Mouse (Mus musculus): Measurements from ENCODE around the gene Dnal1. TPM values are rescaled to one million over a fixed set of nuclear protein-coding genes. Genes with fewer than 3 reads are reported as not detected.

The Dnal1 gene
- polyA plus RNA-seq, 2 experiments = 6.4 to 15.1 TPM

DNA sequence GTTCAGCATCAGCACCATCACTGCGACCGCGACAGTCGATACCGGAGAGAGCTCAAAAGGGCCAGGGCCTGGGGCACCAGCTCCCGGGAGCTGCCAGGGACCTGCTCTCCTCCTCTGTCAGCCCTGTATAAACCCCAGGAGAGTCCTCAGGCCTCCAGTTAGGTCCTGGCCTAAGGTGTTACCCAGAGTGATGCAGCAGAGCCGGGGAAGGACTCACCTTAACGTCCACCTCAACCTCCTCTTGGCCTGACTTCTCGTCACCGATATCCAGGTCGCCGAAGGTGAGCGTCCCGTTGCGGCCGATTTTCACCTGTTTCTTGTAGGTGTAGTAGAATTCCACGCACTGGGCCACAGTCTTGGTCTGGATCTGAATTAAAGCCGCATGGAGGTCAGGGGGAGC lies 42.0 kb downstream of the Dnal1 start:
- Histone ChIP-seq H3K27me3 (ENCODE audit: control insufficient read depth, insufficient read depth, low read length) (no peaks in the 10 kb centered on the region), H3K4me1 (ENCODE audit: control insufficient read depth, insufficient read depth, low read length) (no peaks in the 10 kb centered on the region), H3K4me2 (replicated peaks; ENCODE audit: low read depth, low read length, severe bottlenecking) (no peak overlapping the region), H3K27ac (replicated peaks; ENCODE audit: low read depth, low read length) (no peak overlapping the region), H3K36me3 (ENCODE audit: control insufficient read depth, insufficient read depth, low read length) (peaks cover 92% of the 10 kb centered on the region), H3K9me3 (ENCODE audit: control insufficient read depth, low read length) (no peaks in the 10 kb centered on the region), H3K4me3 (replicated peaks; ENCODE audit: low read length) (no peak overlapping the region), H3K9ac (ENCODE audit: low read depth, low read length, severe bottlenecking) (no peak overlapping the region)
- 93% methylated on average over 18 of the region's 18 CpGs for WGBS
- DNase-seq (ENCODE audit: low spot score) = no peak
- ATAC-seq (ENCODE audit: low FRiP score, low read depth) = no peak
- TF ChIP-seq POLR2A (IDR thresholded peaks at IDR 0.05; ENCODE audit: borderline replicate concordance, extremely low read depth, insufficient read depth, insufficient read length) = no peak

GRCm38 (mm10) chr12:84158156-84158555 lies 44.0 kb downstream of the Dnal1 start:
- ATAC-seq (ENCODE audit: low FRiP score, low read depth) (no peak), DNase-seq (ENCODE audit: low spot score) (no peak)
- no peaks in the 10 kb centered on the region for H3K4me1 ChIP-seq (ENCODE audit: control insufficient read depth, insufficient read depth, low read length)
- H3K4me3 ChIP-seq (replicated peaks; ENCODE audit: low read length) = no peak overlapping the region
- H3K4me2 ChIP-seq (replicated peaks; ENCODE audit: low read depth, low read length, severe bottlenecking) = no peak overlapping the region
- no peaks in the 10 kb centered on the region for H3K27me3 ChIP-seq (ENCODE audit: control insufficient read depth, insufficient read depth, low read length)
- H3K9ac ChIP-seq (ENCODE audit: low read depth, low read length, severe bottlenecking) = no peak overlapping the region
- peaks cover 91% of the 10 kb centered on the region for H3K36me3 ChIP-seq (ENCODE audit: control insufficient read depth, insufficient read depth, low read length)
- WGBS = 91% methylated on average over 14 of the region's 14 CpGs
- no peak for TF ChIP-seq POLR2A (IDR thresholded peaks at IDR 0.05; ENCODE audit: borderline replicate concordance, extremely low read depth, insufficient read depth, insufficient read length)
- no peaks in the 10 kb centered on the region for H3K9me3 ChIP-seq (ENCODE audit: control insufficient read depth, low read length)
- H3K27ac ChIP-seq (replicated peaks; ENCODE audit: low read depth, low read length) = no peak overlapping the region

DNA sequence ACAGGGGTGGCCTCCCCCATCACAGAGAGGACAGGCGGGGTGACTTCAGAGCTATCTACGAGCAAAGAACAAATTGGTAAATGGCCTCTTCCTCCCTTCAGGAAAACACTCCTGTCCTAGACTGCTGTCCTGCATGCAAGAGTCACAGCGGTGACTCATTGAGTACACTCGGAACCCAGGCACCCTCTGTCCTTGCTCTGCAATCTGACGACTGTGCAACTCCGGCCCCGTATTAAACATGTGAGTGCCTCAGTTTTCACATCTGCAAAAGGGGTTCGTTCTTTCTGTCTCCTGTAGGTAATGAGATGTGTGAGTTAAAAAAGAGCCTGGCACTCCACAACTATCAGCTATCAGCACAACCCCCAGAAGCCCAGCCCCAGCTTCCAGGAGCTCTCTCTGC lies 46.3 kb downstream of the Dnal1 start:
- DNase-seq (ENCODE audit: low spot score) (no peak), ATAC-seq (ENCODE audit: low FRiP score, low read depth) (no peak)
- no peak overlapping the region for H3K9ac ChIP-seq (ENCODE audit: low read depth, low read length, severe bottlenecking)
- H3K27ac ChIP-seq (replicated peaks; ENCODE audit: low read depth, low read length) = no peak overlapping the region
- H3K9me3 ChIP-seq (ENCODE audit: control insufficient read depth, low read length) = no peaks in the 10 kb centered on the region
- H3K36me3 ChIP-seq (ENCODE audit: control insufficient read depth, insufficient read depth, low read length) = peaks cover 74% of the 10 kb centered on the region
- no peaks in the 10 kb centered on the region for H3K4me1 ChIP-seq (ENCODE audit: control insufficient read depth, insufficient read depth, low read length)
- H3K4me3 ChIP-seq (replicated peaks; ENCODE audit: low read length) = no peak overlapping the region
- H3K27me3 ChIP-seq (ENCODE audit: control insufficient read depth, insufficient read depth, low read length) = no peaks in the 10 kb centered on the region
- H3K4me2 ChIP-seq (replicated peaks; ENCODE audit: low read depth, low read length, severe bottlenecking) = no peak overlapping the region
- no peak for TF ChIP-seq POLR2A (IDR thresholded peaks at IDR 0.05; ENCODE audit: borderline replicate concordance, extremely low read depth, insufficient read depth, insufficient read length)
- 98% methylated on average over 8 of the region's 8 CpGs for whole genome bisulfite sequencing

DNA sequence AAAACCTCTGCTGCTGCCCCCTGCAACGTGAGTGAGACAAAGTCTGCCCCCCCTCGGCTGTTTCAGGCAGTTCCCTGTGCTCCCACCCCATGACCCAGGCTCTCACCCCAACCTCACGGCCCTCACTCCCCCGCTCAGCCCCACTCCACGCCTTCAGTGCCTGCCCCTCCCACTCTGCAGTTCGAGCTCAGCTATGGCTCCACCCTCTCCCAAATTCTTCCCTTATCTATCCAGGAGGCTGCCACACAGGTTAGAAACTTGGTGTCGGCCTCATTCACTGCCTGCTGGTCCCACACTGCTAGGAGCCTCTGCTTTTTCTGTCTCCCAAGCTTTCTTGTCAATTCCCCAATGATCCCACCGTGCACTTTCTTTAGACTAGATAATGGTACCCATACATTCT lies 47.0 kb downstream of the Dnal1 start:
- Histone ChIP-seq H3K4me1 (ENCODE audit: control insufficient read depth, insufficient read depth, low read length) (peaks cover 6% of the 10 kb centered on the region; the same call in 1 of the 2 replicates), H3K4me2 (replicated peaks; ENCODE audit: low read depth, low read length, severe bottlenecking) (no peak overlapping the region), H3K27me3 (ENCODE audit: control insufficient read depth, insufficient read depth, low read length) (no peaks in the 10 kb centered on the region), H3K4me3 (replicated peaks; ENCODE audit: low read length) (no peak overlapping the region), H3K27ac (replicated peaks; ENCODE audit: low read depth, low read length) (no peak overlapping the region), H3K9ac (ENCODE audit: low read depth, low read length, severe bottlenecking) (no peak overlapping the region), H3K9me3 (ENCODE audit: control insufficient read depth, low read length) (no peaks in the 10 kb centered on the region), H3K36me3 (ENCODE audit: control insufficient read depth, insufficient read depth, low read length) (peaks cover 68% of the 10 kb centered on the region)
- ATAC-seq (ENCODE audit: low FRiP score, low read depth) = no peak
- WGBS = 75% methylated on average over 8 of the region's 8 CpGs
- DNase-seq (ENCODE audit: low spot score) = no peak
- TF ChIP-seq POLR2A (IDR thresholded peaks at IDR 0.05; ENCODE audit: borderline replicate concordance, extremely low read depth, insufficient read depth, insufficient read length) = no peak

DNA sequence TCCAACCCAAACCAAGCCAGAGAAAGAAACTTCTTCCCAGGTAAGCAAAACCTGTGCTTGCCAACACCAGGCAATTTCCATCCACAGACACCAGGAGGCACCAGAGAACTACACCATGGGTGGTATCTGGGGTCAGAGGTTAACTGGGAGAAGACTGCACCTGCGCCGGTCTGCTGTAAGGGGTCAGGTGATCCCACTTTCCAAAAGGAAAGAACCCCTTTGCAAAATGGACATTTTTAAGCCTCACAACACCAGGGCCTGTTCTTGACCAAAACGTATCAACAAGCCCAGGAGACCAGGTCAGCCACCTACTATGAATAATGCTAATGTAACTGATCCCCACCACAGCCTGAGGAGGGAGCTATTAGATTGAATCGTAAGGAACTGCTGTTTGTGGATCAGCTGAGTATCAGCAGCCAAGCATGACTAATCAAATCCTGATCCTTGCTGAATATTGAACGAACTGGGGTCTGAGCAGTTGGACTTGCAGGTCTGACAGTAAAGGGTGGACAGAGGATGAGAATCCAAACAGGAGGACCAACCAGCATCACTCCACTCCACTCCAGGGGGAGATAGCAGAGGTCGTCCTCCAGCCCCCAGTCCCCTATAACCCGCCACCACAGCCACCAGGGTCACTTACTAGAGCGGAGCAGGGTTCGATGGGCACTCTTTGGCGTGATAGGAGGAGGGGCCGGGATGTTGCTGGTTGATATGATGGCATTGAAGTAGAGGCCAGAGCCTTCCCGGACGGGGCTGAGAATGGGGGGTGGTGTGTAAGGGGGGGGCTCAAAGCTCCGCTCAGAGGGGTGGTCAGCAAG lies 47.7 kb downstream of the Dnal1 start:
- Histone ChIP-seq H3K9ac (ENCODE audit: low read depth, low read length, severe bottlenecking) (no peak overlapping the region), H3K36me3 (ENCODE audit: control insufficient read depth, insufficient read depth, low read length) (peaks cover 61% of the 10 kb centered on the region), H3K9me3 (ENCODE audit: control insufficient read depth, low read length) (no peaks in the 10 kb centered on the region), H3K27ac (replicated peaks; ENCODE audit: low read depth, low read length) (no peak overlapping the region), H3K27me3 (ENCODE audit: control insufficient read depth, insufficient read depth, low read length) (no peaks in the 10 kb centered on the region), H3K4me3 (replicated peaks; ENCODE audit: low read length) (no peak overlapping the region), H3K4me1 (ENCODE audit: control insufficient read depth, insufficient read depth, low read length) (peaks cover 8% of the 10 kb centered on the region; the same call in 1 of the 2 replicates), H3K4me2 (replicated peaks; ENCODE audit: low read depth, low read length, severe bottlenecking) (no peak overlapping the region)
- WGBS = 81% methylated on average over 14 of the region's 14 CpGs
- DNase-seq (ENCODE audit: low spot score) (no peak), ATAC-seq (ENCODE audit: low FRiP score, low read depth) (no peak)
- no peak for TF ChIP-seq POLR2A (IDR thresholded peaks at IDR 0.05; ENCODE audit: borderline replicate concordance, extremely low read depth, insufficient read depth, insufficient read length)

Measured in limb, embryonic 14.5 days (tissue).